Mouse (Mus musculus) heart, postnatal 0 days (tissue): Measurements from ENCODE around the gene Camta1.

Experiments
- CTCF ChIP-seq: IDR thresholded peaks from 2 replicates; pipeline ENCODE4 v1.5.1; 2016; ENCODE audit warnings: antibody characterized with exemption, control low read depth, low read depth
- EP300 ChIP-seq: IDR thresholded peaks from 2 replicates; pipeline ENCODE4 v1.6.1; 2016; ENCODE audit warnings: antibody characterized with exemption, low read depth

GRCm38 (mm10) chr4:151611621-151612020 lies 250.1 kb downstream of the Camta1 start:
- TF ChIP-seq CTCF (no peak), EP300 (no peak)
